Mouse (Mus musculus) left cerebral cortex, adult 2 months (tissue): ENCODE measurements around the gene Aqp9. TPM values are rescaled to one million over a fixed set of nuclear protein-coding genes. Genes with fewer than 3 reads are reported as not detected.
A peak's percentile ranks its signal among the peaks of the same experiment; 100 is the strongest.
"Not testable (repeated sequence)": the region's sequence is repeated elsewhere in the genome, so short reads cannot be mapped to it uniquely, and the experiment has no call there.

ENCODE experiments used
- DNase-seq, 2 experiments: peaks; one replicate each; pipeline ENCODE4 v3.0.0; 2021 to 2022; ENCODE audit warnings: low spot score in 2 of 2, mixed read lengths in 1 of 2; ENCODE audit errors: extremely low spot score in 1 of 2
- H3K27ac ChIP-seq: fragments of 200-600 bp; 2 replicates; pipeline ENCODE4 v1.8.1; 2022
- H3K4me3 ChIP-seq: fragments of 200-600 bp; 2 replicates; pipeline ENCODE4 v1.8.1; 2022
- CTCF ChIP-seq: fragments of 200-600 bp; IDR thresholded peaks from 2 replicates; pipeline ENCODE4 v1.8.1; 2022; ENCODE audit warnings: antibody characterized with exemption, mild to moderate bottlenecking, moderate library complexity
- intact Hi-C: fragments of 180-260 bp; cut with DNase I; formaldehyde crosslinking; loops from one replicate; pipeline ENCODE4 v1.15.1; 2025
- total RNA-seq, 2 experiments: library from RNA; stranded (reverse); gene quantifications; 2 replicates each; pipeline ENCODE4 v1.2.3; 2021

Aqp9 gene
- total RNA-seq, 2 experiments from 2014 or later = 3.1 to 3.4 TPM

GRCm38 (mm10) chr9:71126205-71126604, 42.3 kb downstream of the Aqp9 start:
- DNase-seq = peak; percentile 29 to 33
- intact Hi-C loops = loop anchor here (10.0 kb wide), 1 partner anchor 59 kb away; no protein-coding TSS in a partner anchor
- Histone ChIP-seq H3K27ac (no peak overlapping the region), H3K4me3 (no peak overlapping the region)
- TF ChIP-seq CTCF = peak; percentile 65

- H3K27ac ChIP-seq = not testable (repeated sequence)
- intact Hi-C loops = loop anchor here (10.0 kb wide), 1 partner anchor 62 kb away; no protein-coding TSS in a partner anchor
These were observed 45.4 kb downstream of the Aqp9 start for GRCm38 (mm10) chr9:71123095-71123494.

GRCm38 (mm10) chr9:71120924-71121323, 47.6 kb downstream of the Aqp9 start:
- DNase-seq = no peak
- H3K27ac ChIP-seq = no peak overlapping the region
- intact Hi-C loops = loop anchor here (10.0 kb wide), 1 partner anchor 64 kb away; no protein-coding TSS in a partner anchor
- TF ChIP-seq CTCF = no peak
- H3K4me3 ChIP-seq = no peak overlapping the region

More at GRCm38 (mm10) chr9:71123095-71123494, 45.4 kb downstream of the Aqp9 start:
- not testable (repeated sequence) for DNase-seq, H3K4me3 ChIP-seq

- intact Hi-C loops = no loop called here
- Histone ChIP-seq H3K27ac (no peak overlapping the region), H3K4me3 (no peak overlapping the region)
These were observed 55.3 kb downstream of the Aqp9 start for GRCm38 (mm10) chr9:71113166-71113565.

GRCm38 (mm10) chr9:71103521-71103920, 65.0 kb downstream of the Aqp9 start:
- DNase-seq = no peak
- no peak for TF ChIP-seq CTCF
- Histone ChIP-seq H3K27ac (no peak overlapping the region), H3K4me3 (no peak overlapping the region)
- intact Hi-C loops = no loop called here

More at GRCm38 (mm10) chr9:71113166-71113565, 55.3 kb downstream of the Aqp9 start:
- no peak for TF ChIP-seq CTCF
- no peak for DNase-seq

GRCm38 (mm10) chr9:71094066-71094465, 74.4 kb downstream of the Aqp9 start:
- TF ChIP-seq CTCF = no peak
- no peak overlapping the region for H3K27ac ChIP-seq
- DNase-seq = no peak
- intact Hi-C loops = no loop called here
- no peak overlapping the region for H3K4me3 ChIP-seq

GRCm38 (mm10) chr9:71092038-71092437, 76.4 kb downstream of the Aqp9 start:
- peak; percentile 76 for TF ChIP-seq CTCF
- H3K27ac ChIP-seq = no peak overlapping the region
- intact Hi-C loops = no loop called here
- H3K4me3 ChIP-seq = no peak overlapping the region
- peak; percentile 47 to 54 for DNase-seq

GRCm38 (mm10) chr9:71079201-71079600, 89.3 kb downstream of the Aqp9 start:
- intact Hi-C loops = loop anchor here (5.0 to 10.0 kb wide), 6 partner anchors 62 to 664 kb away; partner anchors contain the start of genes Adam10, Gm10642 and Mindy2
- H3K27ac ChIP-seq = no peak overlapping the region
- no peak overlapping the region for H3K4me3 ChIP-seq
- peak; percentile 17; the same call in 1 of the 2 replicates for TF ChIP-seq CTCF
- DNase-seq = no peak

GRCm38 (mm10) chr9:71077251-71077825, 91.1 kb downstream of the Aqp9 start:
- peak in 1 of 2 experiments; percentile 7 for DNase-seq
- Histone ChIP-seq H3K4me3 (no peak overlapping the region), H3K27ac (peak overlapping the region; percentile 73; the same call in 1 of the 2 replicates)
- TF ChIP-seq CTCF = no peak
- intact Hi-C loops = loop anchor here (5.0 to 10.0 kb wide), 6 partner anchors 60 to 663 kb away; partner anchors contain the start of genes Adam10, Gm10642 and Mindy2

GRCm38 (mm10) chr9:71076201-71076648, 92.3 kb downstream of the Aqp9 start:
- H3K27ac ChIP-seq = peak overlapping the region; percentile 73
- intact Hi-C loops = loop anchor here (1.0 to 10.0 kb wide), 7 partner anchors 59 to 661 kb away; partner anchors contain the start of genes Adam10, Gm10642 and Mindy2
- peak; percentile 26 to 62 for DNase-seq

GRCm38 (mm10) chr9:71073831-71074230, 94.7 kb downstream of the Aqp9 start:
- Histone ChIP-seq H3K27ac (no peak overlapping the region), H3K4me3 (no peak overlapping the region)
- intact Hi-C loops = loop anchor here (10.0 kb wide), 1 partner anchor 659 kb away; no protein-coding TSS in a partner anchor
- no peak for DNase-seq
- peak; percentile 55 for TF ChIP-seq CTCF

More at GRCm38 (mm10) chr9:71076201-71076648, 92.3 kb downstream of the Aqp9 start:
- no peak overlapping the region for H3K4me3 ChIP-seq
- no peak for TF ChIP-seq CTCF

- no peak for DNase-seq
- no peak for TF ChIP-seq CTCF
- H3K4me3 ChIP-seq = no peak overlapping the region
- intact Hi-C loops = loop anchor here (10.0 kb wide), 1 partner anchor 658 kb away; no protein-coding TSS in a partner anchor
- H3K27ac ChIP-seq = no peak overlapping the region
These were observed 95.4 kb downstream of the Aqp9 start for GRCm38 (mm10) chr9:71073076-71073475.
